Mouse (Mus musculus) heart, adult 8-10 months (tissue): ENCODE measurements around the gene Bscl2. TPM values are rescaled to one million over a fixed set of nuclear protein-coding genes. Genes with fewer than 3 reads are reported as not detected.

Experiments used
- DNase-seq: peaks from one replicate; pipeline ENCODE4 v3.0.0; 2022; ENCODE audit warnings: low spot score
- total RNA-seq, 4 experiments: library from RNA; stranded (reverse); gene quantifications; 2 replicates each; pipeline ENCODE4 v1.2.4; 2022

Gene Bscl2
- 10 to 100 TPM; 21.2 to 28.1 (median 24.2) TPM for total RNA-seq

- DNase-seq, result peak; percentile 79
These were observed at the start of gene Bscl2 for GRCm38 (mm10) chr19:8837251-8837791. Bscl2 (plus strand) TSS chr19:8837467.

GRCm38 (mm10) chr19:8788521-8788920 lies 48.7 kb upstream of the Bscl2 start:
- no peak for DNase-seq

DNA sequence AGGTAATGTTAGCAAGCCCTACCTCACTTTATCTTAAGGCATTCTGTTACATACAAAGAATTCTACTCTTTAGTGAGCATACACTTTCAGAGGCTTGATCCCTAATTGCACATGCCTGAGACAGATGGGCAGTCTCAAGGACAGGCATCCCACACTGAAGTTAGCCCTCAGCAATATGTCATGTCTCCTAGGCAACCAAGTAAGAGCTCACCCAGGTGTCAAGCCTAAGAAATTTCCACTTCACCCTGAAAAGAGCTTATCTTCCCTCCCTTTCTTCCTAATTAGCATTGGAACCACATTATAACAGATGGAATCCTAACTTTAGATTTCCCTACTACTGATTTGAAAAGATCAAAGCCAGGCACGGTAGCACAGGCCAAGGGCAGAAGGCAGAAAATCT lies 48.1 kb upstream of the Bscl2 start:
- DNase-seq, result no peak

- DNase-seq, result no peak
These were observed 47.1 kb upstream of the Bscl2 start for GRCm38 (mm10) chr19:8790171-8790570.

DNA sequence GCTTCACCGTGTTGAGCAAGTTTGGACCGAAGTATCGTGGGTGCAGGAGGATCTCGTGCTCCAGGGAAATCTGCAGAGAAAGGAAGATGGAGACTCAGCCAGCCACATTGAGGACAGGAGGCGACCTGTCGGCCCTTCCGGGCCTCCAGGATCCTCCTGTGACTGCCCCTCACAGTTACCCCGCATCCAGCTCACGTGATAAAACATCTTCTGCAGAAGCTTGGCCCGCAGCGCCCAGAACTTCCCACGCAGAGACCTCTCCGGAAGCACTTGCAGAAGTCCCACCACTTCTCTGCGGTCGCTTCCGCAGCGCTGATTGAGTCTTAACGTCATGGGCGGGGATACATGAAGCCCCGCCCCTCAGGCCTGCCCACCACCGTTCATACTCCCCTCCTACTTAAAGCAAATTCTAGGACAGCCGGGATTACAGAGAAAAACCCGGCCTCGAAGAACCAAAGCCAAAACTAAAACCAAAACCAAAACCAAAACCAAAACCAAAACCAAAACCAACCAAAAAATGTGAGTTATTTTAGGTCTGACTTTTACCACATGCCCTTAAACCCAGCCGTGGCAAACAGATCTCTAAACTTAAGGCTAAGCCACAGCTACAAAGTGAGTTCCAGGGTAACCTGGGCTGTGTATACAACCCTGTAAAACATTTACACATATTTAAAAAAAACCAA lies 38.9 kb upstream of the Bscl2 start, which contains the start of gene Polr2g:
Gene Polr2g (minus strand): TSS at position 314 of the 683 bp plus-strand sequence.
- peak; percentile 91 for DNase-seq

DNA sequence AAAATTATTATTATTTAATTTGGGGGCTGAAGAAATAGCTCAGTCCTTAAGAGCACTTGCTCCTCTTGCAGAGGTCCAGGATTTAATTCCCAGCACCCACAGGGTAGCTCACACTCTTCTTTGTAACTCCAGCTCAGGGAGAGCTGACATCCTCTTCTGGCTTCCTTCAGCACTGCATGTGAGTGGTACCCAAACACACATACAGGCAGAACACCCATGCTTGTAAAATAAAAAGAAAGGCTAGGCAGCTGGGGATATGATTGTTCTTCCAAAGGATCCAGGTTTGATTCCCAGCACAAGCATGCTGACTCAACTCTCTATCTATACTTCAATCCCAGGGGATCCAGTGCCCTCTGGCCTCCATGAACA lies 38.3 kb upstream of the Bscl2 start:
- no peak for DNase-seq

- DNase-seq, result peak; percentile 98
These were observed 35.0 kb upstream of the Bscl2 start, which contains the start of gene Zbtb3 for GRCm38 (mm10) chr19:8802130-8802821. Zbtb3 (plus strand) TSS chr19:8802555.

DNA sequence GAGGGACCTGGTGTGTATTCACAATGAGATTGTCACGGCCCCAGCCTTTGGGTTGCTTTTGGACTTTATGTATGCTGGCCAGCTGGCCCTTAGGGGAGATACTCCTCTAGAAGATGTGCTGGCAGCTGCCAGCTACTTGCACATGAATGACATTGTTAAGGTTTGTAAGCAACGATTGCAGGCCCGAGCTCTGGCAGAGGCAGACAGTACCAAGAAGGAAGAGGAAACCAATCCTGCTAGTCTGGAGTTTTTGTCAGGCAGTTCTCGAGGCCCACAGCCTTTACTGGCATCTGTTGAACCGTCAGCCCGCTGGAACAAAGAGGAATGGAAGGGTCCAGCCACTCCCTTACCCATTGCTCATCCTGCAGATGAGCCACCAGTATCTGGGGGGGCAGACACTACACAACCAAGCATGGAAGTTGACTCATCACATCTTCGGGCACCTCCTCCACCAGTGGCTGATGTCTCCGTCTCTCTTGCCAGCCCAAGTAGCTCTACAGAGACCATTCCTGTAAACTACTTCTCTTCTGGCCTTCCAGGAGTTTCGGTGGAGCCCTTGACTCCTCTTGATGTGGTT lies 34.0 kb upstream of the Bscl2 start:
- no peak for DNase-seq

- DNase-seq, result no peak
These were observed 33.2 kb upstream of the Bscl2 start for GRCm38 (mm10) chr19:8803879-8804660.

DNA sequence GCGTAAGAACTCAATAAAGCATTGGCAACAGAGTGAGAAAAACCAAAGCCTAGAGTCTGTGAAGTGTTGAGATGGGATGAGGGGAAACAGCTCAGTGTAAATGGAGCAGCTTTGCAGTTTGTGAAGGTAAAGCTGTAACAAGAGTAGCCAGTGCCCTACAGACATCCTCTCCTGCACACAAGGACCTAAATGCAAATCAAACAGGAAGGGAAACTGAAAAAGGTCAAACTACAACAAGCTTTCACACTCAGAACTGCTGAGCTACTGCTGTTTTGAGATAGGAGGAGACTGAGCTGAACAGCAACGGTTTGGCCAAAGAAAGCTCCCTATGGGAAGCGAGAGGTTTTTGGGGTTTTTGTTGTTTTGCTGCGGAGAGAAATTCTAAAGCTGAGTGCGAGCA lies 30.5 kb upstream of the Bscl2 start:
- DNase-seq, result no peak

DNA sequence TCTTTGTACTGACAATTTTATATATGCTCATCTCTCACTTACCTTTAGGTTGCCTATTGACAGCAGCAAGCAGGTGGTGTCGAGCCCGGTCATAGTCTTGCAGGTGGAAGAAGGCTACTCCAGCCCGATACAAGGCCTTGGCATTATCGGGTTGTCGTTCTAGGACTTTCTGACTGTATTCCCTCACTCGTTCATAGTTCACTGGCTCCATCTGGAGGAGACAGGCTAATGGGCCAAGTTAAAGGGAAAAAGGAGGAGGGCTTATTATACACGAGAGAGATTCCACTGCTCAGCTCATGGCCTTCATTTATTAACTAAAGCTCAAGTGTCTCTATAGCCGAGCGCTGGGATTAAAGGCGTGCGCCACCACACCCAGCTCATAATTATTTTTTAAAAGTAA lies 21.5 kb upstream of the Bscl2 start:
- no peak for DNase-seq

DNA sequence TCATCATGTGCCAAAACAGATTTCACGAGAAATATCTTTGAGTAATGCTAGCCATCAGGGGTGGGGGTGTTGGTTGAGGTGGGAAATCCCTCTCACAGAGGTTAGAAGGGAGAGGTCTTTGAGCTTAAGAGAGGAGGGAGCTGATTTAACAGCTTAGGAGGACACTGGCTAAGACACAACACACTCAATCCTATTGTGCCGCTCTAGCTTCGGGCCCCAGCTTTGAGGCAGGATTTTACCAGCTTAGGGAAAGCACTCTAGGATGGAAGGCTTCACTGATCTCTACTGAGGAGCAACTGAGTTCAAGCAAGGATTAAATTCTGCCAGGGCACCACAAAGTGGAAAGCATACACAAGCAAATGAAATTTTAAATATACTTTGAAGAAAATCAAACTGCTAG lies 20.3 kb upstream of the Bscl2 start:
- no peak for DNase-seq

DNA sequence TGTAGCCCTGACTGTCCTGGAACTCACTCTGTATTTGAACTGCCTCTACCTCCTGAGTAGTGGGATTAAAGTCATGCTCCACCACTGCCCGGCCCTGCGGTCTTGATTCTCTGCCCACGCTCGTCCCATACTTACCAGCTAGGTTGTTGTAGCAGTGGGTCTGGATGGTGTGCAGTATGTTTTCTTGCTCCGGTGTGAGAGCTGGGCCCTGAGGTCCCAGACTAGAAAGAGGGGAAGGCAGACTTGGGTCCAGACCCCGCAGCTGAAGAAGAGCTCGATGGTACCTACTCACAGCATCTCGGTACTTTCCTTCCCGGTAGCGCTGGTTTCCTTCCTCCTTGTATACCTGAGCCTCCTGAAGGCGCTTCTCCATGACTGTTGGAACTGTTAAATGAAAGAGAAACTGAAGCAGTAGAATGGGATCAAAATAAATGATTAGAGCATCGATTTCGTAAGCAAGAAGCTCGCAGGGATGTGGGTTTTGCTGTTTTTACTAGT lies 18.9 kb upstream of the Bscl2 start:
- DNase-seq, result no peak

DNA sequence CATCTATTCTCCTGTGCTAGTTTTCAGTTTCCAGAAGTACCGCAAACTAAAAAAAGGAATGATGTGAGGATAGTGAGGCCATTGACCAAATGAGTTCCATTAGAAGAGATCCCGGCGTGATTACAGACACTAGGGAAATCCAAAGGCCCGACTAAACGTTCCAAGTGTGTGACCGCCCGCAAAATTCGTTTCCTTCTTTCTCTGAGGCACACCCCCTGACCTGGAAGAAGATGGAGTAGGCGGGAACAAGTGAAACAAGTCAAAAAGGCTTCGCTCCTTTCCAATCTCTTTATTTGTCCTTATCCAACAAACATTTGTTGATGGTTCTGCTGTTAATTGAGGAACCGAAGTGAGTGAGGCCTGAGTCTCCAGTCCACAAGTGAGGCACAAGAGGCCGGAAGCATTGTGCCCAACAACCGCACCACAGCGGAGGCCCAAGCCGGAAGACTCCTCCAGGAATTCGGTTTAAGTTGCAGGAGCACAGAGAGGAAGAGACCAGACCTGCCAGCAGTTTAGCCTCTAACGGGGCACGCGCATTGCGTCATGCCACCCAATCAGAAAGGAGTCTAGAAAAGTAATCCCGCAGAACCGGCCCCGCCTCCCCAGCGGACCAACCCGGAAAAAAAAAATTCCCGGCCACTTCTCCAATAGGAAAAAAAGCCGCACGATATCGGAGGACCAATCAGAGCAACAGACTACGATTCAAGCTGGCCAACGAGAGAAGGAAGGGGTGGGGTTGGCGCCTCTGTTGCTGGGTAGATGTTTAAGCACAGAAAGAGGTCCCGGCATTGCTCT lies 18.3 kb upstream of the Bscl2 start, which contains the start of gene Ttc9c:
Gene Ttc9c (minus strand): TSS at position 533 of the 795 bp plus-strand sequence.
- peak; percentile 98 for DNase-seq

DNA sequence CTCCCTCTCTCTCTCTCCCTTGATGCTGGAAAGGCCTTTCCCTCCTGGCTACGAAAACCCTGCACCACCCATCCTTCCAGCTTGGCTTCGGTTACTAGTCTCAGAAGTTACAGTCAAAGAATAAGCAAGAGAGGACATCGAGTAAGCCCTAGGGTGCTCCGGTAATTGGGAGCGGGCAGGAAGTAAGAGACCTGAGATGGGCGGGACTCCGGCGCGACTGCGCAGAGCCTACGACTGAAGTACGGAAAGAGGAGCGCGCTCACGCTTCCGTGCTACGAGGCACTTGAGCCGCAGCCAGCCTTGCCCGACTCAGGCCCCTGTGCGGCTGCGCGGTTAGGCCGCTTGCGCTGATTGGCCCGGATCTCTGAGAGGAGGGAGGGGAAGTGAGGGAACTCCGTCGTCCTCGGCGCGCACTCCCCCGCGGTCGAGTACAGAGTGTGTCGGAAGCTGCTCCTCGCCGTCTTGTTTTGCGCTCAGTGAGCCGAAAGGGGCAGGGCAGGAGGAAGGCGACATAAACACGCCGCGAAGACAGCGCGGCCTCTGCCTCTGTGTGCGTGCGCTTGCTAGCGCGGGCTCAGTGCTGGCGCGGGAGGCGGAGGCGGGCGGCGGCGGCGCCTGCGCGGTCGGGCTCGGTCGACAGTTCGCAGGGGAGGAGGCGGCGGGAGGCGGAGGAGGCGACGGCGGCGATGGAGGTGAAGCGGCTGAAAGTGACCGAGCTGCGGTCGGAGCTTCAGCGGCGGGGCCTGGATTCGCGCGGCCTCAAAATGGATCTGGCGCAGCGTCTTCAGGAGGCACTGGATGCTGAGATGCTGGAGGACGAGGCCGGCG lies 17.5 kb upstream of the Bscl2 start, which contains the start of gene Hnrnpul2:
Gene Hnrnpul2 (plus strand): TSS at position 415 of the 828 bp plus-strand sequence.
- DNase-seq, result peak; percentile 98

DNA sequence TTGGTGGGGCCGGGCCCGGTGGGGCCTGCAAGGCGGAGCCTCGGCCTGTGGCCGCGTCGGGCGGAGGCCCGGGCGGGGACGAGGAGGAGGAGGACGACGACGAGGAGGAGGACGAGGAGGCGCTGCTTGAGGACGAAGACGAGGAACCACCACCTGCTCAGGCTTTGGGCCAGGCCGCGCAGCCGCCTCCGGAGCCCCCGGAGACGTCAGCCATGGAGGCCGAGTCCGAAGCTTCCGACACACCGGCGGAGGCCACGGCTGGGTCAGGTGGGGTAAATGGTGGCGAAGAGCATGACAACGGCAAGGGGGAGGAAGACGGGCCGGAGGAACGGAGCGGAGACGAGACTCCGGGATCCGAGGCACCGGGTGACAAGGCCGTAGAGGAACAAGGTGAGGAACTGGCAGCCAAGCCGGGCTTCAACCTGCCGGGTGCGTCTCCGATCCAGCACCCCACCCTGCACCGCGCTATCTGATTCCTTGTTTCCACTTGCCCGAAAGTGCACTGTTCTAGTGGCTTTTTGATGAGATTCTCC lies 16.8 kb upstream of the Bscl2 start:
- DNase-seq, result no peak

DNA sequence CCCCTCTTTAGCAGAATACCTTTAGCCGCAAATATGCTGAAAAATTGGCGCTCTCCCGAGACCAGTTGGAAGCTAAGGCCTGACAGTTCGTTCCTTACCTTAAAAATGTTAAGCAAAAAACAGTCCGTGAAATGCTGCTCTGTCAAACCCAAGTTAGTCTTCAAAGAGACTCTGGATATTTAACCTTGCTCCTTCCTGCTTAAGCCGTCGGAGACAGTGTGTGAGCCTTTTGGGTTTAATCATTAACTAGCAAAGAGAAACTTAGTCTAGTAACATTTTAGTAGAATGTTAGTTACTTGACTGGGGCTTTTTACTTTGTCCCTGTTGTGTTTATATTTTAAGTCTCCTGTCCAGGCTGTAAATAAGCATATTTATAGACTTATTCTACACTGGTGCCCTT lies 16.1 kb upstream of the Bscl2 start:
- no peak for DNase-seq

- DNase-seq, result no peak
These were observed 14.6 kb upstream of the Bscl2 start for GRCm38 (mm10) chr19:8822696-8823095.

GRCm38 (mm10) chr19:8829660-8830059 lies 7.6 kb upstream of the Bscl2 start, which contains the start of gene AC129217.1:
AC129217.1 (plus strand) TSS chr19:8829773.
- no peak for DNase-seq
